In the genomic region with DNA sequence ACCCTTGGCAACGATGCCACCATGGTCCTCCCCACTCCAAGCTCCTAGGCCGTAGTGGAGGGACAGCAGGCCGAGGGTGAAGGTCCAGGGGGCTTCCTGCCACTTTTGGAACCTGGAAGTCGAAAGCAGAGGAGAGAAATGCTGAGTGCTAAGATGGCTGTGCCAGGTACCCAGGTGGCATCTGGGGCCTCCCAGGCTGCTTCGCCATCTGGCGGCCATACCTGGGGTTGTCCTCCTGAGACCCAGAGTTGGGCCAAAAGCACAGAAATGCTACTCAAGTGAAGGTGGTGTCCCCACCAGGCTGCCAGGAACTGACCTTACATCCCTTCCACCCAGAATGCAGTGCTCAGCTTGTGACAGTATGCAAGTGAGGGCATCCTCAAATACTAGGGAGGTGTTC, we compare ENCODE assay signal across 9 mouse cellular contexts. TPM values are rescaled to one million over a fixed set of nuclear protein-coding genes. Genes with fewer than 3 reads are reported as not detected.
DNase-seq lines count a peak whose midpoint lies in the region; ATAC-seq and TF ChIP-seq lines count a peak whose summit lies in the region.
"Had no signal": no experiment of that assay in that cellular context is flagged by ENCODE, and none has a peak within 500 bp of the region (broad histone marks: within the 10 kb centered on the region; RNA-seq: fewer than 3 reads in every experiment).

No protein-coding gene starts in this region.

- no peak overlapping the region for H3K4me3 ChIP-seq in lung, postnatal 0 days (ENCODE audit: low read depth, low read length)

- H3K27me3 ChIP-seq in lung, postnatal 0 days (replicated peaks; ENCODE audit: insufficient read depth, low read length), result no peaks in the 10 kb centered on the region

- H3K9me3 ChIP-seq in lung, postnatal 0 days (ENCODE audit: low read length), result no peaks in the 10 kb centered on the region

- H3K27ac ChIP-seq in lung, postnatal 0 days (ENCODE audit: low read length), result no peak overlapping the region

- peak; percentile 62 for TF ChIP-seq CTCF in lung, postnatal 0 days (IDR thresholded peaks at IDR 0.05)

- H3K9ac ChIP-seq in lung, postnatal 0 days (replicated peaks; ENCODE audit: low read depth), result no peak overlapping the region

- no peak for TF ChIP-seq EP300 in lung, postnatal 0 days (IDR thresholded peaks at IDR 0.05)

- intact Hi-C loops in heart, postnatal 25 days (cut with DNase I), result no loop called here

- WGBS in lung, postnatal 0 days, result 76% methylated on average over 6 of the region's 6 CpGs

- H3K4me1 ChIP-seq in lung, postnatal 0 days (ENCODE audit: insufficient read depth, low read depth, low read length), result no peaks in the 10 kb centered on the region

- H3K4me2 ChIP-seq in lung, postnatal 0 days (replicated peaks; ENCODE audit: low read depth, low read length), result no peak overlapping the region

- ATAC-seq in lung, postnatal 0 days, result 0 out of 2 replicates have a peak, but pooled peaks have one; percentile 28

- no peaks in the 10 kb centered on the region for H3K36me3 ChIP-seq in lung, postnatal 0 days (ENCODE audit: insufficient read depth, low read length)

- peak; percentile 28 for DNase-seq in adrenal gland, postnatal 14 days
- DNase-seq in adrenal gland, postnatal 25 days, result no peak
- no peak for DNase-seq in lung, postnatal 0 days (ENCODE audit: low spot score)
- no peak for DNase-seq in lung, postnatal 4 days
- DNase-seq in cerebellum, adult 9-11 months, result peak; percentile 83
- DNase-seq in naive thymus-derived CD4-positive, alpha-beta T cell, adult 2 months (ENCODE audit: low read depth), result peak; percentile 70
- DNase-seq in heart, postnatal 25 days (ENCODE audit: low spot score), result no peak
- no peak for DNase-seq in adrenal gland, postnatal 4 days (ENCODE audit: low spot score in 2 of 2)
- DNase-seq: adrenal gland, postnatal 36 days had no signal

RNA-seq across cellular contexts. Expression of a gene that starts 11.2 kb away (rescaled TPM):
- 0.67 and 1.2 TPM in 2 replicates for total RNA-seq in adrenal gland, postnatal 14 days (2021)
- total RNA-seq in adrenal gland, postnatal 25 days (2021), result 1.3 TPM in 1 of 2 replicates, not detected in the other
- polyA plus RNA-seq in lung, postnatal 0 days (2015; fragmentation: Nextera tagmentation; extraction: Ambion mirVana), result 1.9 and 3.2 TPM in 2 replicates
- 1 to 10 TPM in 1 of 2 experiments, under 1 TPM in 1; 0.73 to 1.4 TPM for total RNA-seq in heart, postnatal 25 days (2021)
- 1 to 10 TPM; 3.1 to 4.3 TPM for total RNA-seq in adrenal gland, postnatal 4 days (2021)

RNA-seq across cellular contexts. Expression of a gene that starts 26.0 kb away (rescaled TPM):
- 0.49 and 0.82 TPM in 2 replicates for total RNA-seq in adrenal gland, postnatal 14 days (2021)
- 0.73 and 1.4 TPM in 2 replicates for total RNA-seq in adrenal gland, postnatal 25 days (2021)
- polyA plus RNA-seq in lung, postnatal 0 days (2015; fragmentation: Nextera tagmentation; extraction: Ambion mirVana), result 0.80 and 1.0 TPM in 2 replicates
- under 1 TPM; 0.10 to 0.28 TPM for total RNA-seq in heart, postnatal 25 days (2021)
- 1 to 10 TPM; 1.2 TPM for total RNA-seq in adrenal gland, postnatal 4 days (2021)

RNA-seq across cellular contexts. Expression of a gene that starts 26.1 kb away (rescaled TPM):
- 23.8 and 31.0 TPM in 2 replicates for total RNA-seq in adrenal gland, postnatal 14 days (2021)
- 31.4 and 34.9 TPM in 2 replicates for total RNA-seq in adrenal gland, postnatal 25 days (2021)
- polyA plus RNA-seq in lung, postnatal 0 days (2015; fragmentation: Nextera tagmentation; extraction: Ambion mirVana), result 15.6 and 16.3 TPM in 2 replicates
- total RNA-seq in heart, postnatal 25 days (2021), result 10 to 100 TPM; 10.3 to 11.8 TPM
- total RNA-seq in adrenal gland, postnatal 4 days (2021), result 10 to 100 TPM; 30.6 to 31.7 TPM

RNA-seq across cellular contexts. Expression of a gene that starts 48.1 kb away (rescaled TPM):
- 0.44 and 1.1 TPM in 2 replicates for total RNA-seq in adrenal gland, postnatal 14 days (2021)
- total RNA-seq in adrenal gland, postnatal 25 days (2021), result 0.62 and 1.0 TPM in 2 replicates
- polyA plus RNA-seq in lung, postnatal 0 days (2015; fragmentation: Nextera tagmentation; extraction: Ambion mirVana), result 0.17 and 0.19 TPM in 2 replicates
- total RNA-seq in heart, postnatal 25 days (2021), result not detected
- under 1 TPM; 0.98 to 0.99 TPM for total RNA-seq in adrenal gland, postnatal 4 days (2021)

Comparison
In these comparisons a context has a peak if more than half of its experiments do, and no peak if none do; other contexts are left out.
1. DNase-seq: peak in adrenal gland, postnatal 14 days (single experiment), cerebellum, adult 9-11 months (single experiment) and naive thymus-derived CD4-positive, alpha-beta T cell, adult 2 months (single experiment); none in adrenal gland, postnatal 25 days (single experiment), lung, postnatal 0 days (single experiment), lung, postnatal 4 days (0 of 2), heart, postnatal 25 days (single experiment) and adrenal gland, postnatal 4 days (0 of 2).